Mouse (Mus musculus): Measurements from ENCODE around the gene Fam129b. TPM values are rescaled to one million over a fixed set of nuclear protein-coding genes. Genes with fewer than 3 reads are reported as not detected.

The Fam129b gene
- polyA plus RNA-seq (2014; fragmentation: Illumina TruSeq; extraction: RNeasy Lipid Tissue Mini Kit (QIAGEN cat#74804); ENCODE audit: low read depth, low replicate concordance), result 0.47 TPM

GRCm38 (mm10) chr2:32875675-32876489 lies at the start of gene Fam129b:
Gene Fam129b (plus strand): TSS chr2:32876114.

GRCm38 (mm10) chr2:32846805-32847467 lies 29.0 kb upstream of the Fam129b start, which contains the start of gene Stxbp1:
Gene Stxbp1 (minus strand): TSS chr2:32847245.

GRCm38 (mm10) chr2:32961192-32961995 lies 85.5 kb downstream of the Fam129b start, which contains the start of the genes Rpl12 and Lrsam1:
Gene Rpl12 (plus strand): TSS chr2:32961559.
Gene Lrsam1 (minus strand): TSS chr2:32961614.

Other genes with a start within 250 kb of the Fam129b start
- 3.0 TPM for gene Eng, start 229.5 kb upstream of the Fam129b start, polyA plus RNA-seq (2014; fragmentation: Illumina TruSeq; extraction: RNeasy Lipid Tissue Mini Kit (QIAGEN cat#74804); ENCODE audit: low read depth, low replicate concordance)
- gene Fpgs, start 172.0 kb upstream of the Fam129b start, polyA plus RNA-seq (2014; fragmentation: Illumina TruSeq; extraction: RNeasy Lipid Tissue Mini Kit (QIAGEN cat#74804); ENCODE audit: low read depth, low replicate concordance), result not detected
- 45.2 TPM for gene Cdk9, start 163.0 kb upstream of the Fam129b start, polyA plus RNA-seq (2014; fragmentation: Illumina TruSeq; extraction: RNeasy Lipid Tissue Mini Kit (QIAGEN cat#74804); ENCODE audit: low read depth, low replicate concordance)
- gene Sh2d3c, start 155.1 kb upstream of the Fam129b start, polyA plus RNA-seq (2014; fragmentation: Illumina TruSeq; extraction: RNeasy Lipid Tissue Mini Kit (QIAGEN cat#74804); ENCODE audit: low read depth, low replicate concordance), result 0.52 TPM
- gene 6330409D20Rik, start 135.1 kb upstream of the Fam129b start, polyA plus RNA-seq (2014; fragmentation: Illumina TruSeq; extraction: RNeasy Lipid Tissue Mini Kit (QIAGEN cat#74804); ENCODE audit: low read depth, low replicate concordance), result not detected
- gene Tor2a, start 118.9 kb upstream of the Fam129b start, polyA plus RNA-seq (2014; fragmentation: Illumina TruSeq; extraction: RNeasy Lipid Tissue Mini Kit (QIAGEN cat#74804); ENCODE audit: low read depth, low replicate concordance), result 0.64 TPM
- gene Ttc16, start 100.5 kb upstream of the Fam129b start, polyA plus RNA-seq (2014; fragmentation: Illumina TruSeq; extraction: RNeasy Lipid Tissue Mini Kit (QIAGEN cat#74804); ENCODE audit: low read depth, low replicate concordance), result not detected
- 0.70 TPM for gene Ptrh1, start 100.3 kb upstream of the Fam129b start, polyA plus RNA-seq (2014; fragmentation: Illumina TruSeq; extraction: RNeasy Lipid Tissue Mini Kit (QIAGEN cat#74804); ENCODE audit: low read depth, low replicate concordance)
- gene Cfap157, start 91.7 kb upstream of the Fam129b start, polyA plus RNA-seq (2014; fragmentation: Illumina TruSeq; extraction: RNeasy Lipid Tissue Mini Kit (QIAGEN cat#74804); ENCODE audit: low read depth, low replicate concordance), result not detected
- 8.2 TPM for gene Stxbp1, start 28.9 kb upstream of the Fam129b start, polyA plus RNA-seq (2014; fragmentation: Illumina TruSeq; extraction: RNeasy Lipid Tissue Mini Kit (QIAGEN cat#74804); ENCODE audit: low read depth, low replicate concordance)
- 137 TPM for gene Rpl12, start 85.4 kb downstream of the Fam129b start, polyA plus RNA-seq (2014; fragmentation: Illumina TruSeq; extraction: RNeasy Lipid Tissue Mini Kit (QIAGEN cat#74804); ENCODE audit: low read depth, low replicate concordance)
- gene Lrsam1, start 85.5 kb downstream of the Fam129b start, polyA plus RNA-seq (2014; fragmentation: Illumina TruSeq; extraction: RNeasy Lipid Tissue Mini Kit (QIAGEN cat#74804); ENCODE audit: low read depth, low replicate concordance), result 10.0 TPM
- not detected for gene Slc2a8, start 106.0 kb downstream of the Fam129b start, polyA plus RNA-seq (2014; fragmentation: Illumina TruSeq; extraction: RNeasy Lipid Tissue Mini Kit (QIAGEN cat#74804); ENCODE audit: low read depth, low replicate concordance)